Mouse (Mus musculus): ENCODE results near the gene Bbs10. TPM values are rescaled to one million over a fixed set of nuclear protein-coding genes. Genes with fewer than 3 reads are reported as not detected.
A peak's percentile ranks its signal among the peaks of the same experiment; 100 is the strongest.

Bbs10 gene
- polyA plus RNA-seq, 1 experiment from 2014 or later = 4.3 TPM

GRCm38 (mm10) chr10:111272905-111273304 is 25.6 kb upstream of the Bbs10 start:
- no peaks in the 10 kb centered on the region for H3K27me3 ChIP-seq (replicated peaks; ENCODE audit: control insufficient read depth, insufficient read depth, low read length)
- ATAC-seq (replicated peaks; ENCODE audit: low FRiP score) = no peak
- no peak overlapping the region for H3K27ac ChIP-seq (ENCODE audit: low read depth, low read length)
- no peaks in the 10 kb centered on the region for H3K4me1 ChIP-seq (replicated peaks; ENCODE audit: control insufficient read depth, insufficient read depth, low read length)
- no peak for DNase-seq (ENCODE audit: low spot score)
- peaks cover 6% of the 10 kb centered on the region; the same call in 1 of the 2 replicates for H3K36me3 ChIP-seq (ENCODE audit: control insufficient read depth, insufficient read depth, low read length)
- no peak overlapping the region for H3K4me2 ChIP-seq
- H3K9ac ChIP-seq (ENCODE audit: low read depth, low read length) = no peak overlapping the region
- no peaks in the 10 kb centered on the region for H3K9me3 ChIP-seq (ENCODE audit: control insufficient read depth, low read length)
- 74% methylated on average over 11 of the region's 11 CpGs for WGBS
- H3K4me3 ChIP-seq (ENCODE audit: low read depth, low read length) = no peak overlapping the region

DNA sequence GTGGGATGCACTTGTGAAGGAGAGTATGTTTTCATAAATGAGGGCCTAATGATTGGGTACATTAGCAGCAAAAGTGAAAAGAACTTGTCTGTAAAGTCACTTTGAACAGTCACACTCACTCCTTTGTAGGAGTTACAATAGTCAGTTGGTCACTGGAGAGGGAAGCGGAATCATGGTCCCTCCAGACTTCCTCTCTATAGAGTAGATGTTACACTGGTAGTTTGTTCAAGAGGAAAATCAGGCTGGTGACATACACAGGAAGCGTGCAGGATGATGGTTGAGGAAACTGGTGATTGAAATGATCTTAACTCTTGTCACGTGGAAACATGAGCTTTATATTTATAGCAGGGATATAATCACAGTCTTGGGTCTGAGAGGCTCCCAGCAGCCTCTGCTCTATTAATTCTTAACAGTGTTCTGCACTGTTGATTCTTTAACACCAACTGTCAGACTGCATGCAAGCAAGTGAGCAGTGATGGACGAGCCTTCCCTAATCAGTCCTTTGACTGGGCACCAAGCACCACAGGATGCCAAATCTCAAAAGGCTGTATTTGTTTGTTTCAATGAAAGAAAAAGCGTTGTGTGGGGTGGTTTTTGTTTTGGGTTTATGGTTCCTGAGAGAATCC is 24.9 kb upstream of the Bbs10 start:
- Histone ChIP-seq H3K27ac (ENCODE audit: low read depth, low read length) (no peak overlapping the region), H3K4me3 (ENCODE audit: low read depth, low read length) (no peak overlapping the region), H3K4me2 (no peak overlapping the region), H3K9ac (ENCODE audit: low read depth, low read length) (no peak overlapping the region), H3K27me3 (replicated peaks; ENCODE audit: control insufficient read depth, insufficient read depth, low read length) (no peaks in the 10 kb centered on the region), H3K4me1 (replicated peaks; ENCODE audit: control insufficient read depth, insufficient read depth, low read length) (no peaks in the 10 kb centered on the region), H3K36me3 (ENCODE audit: control insufficient read depth, insufficient read depth, low read length) (peaks cover 6% of the 10 kb centered on the region; the same call in 1 of the 2 replicates), H3K9me3 (ENCODE audit: control insufficient read depth, low read length) (no peaks in the 10 kb centered on the region)
- DNase-seq (ENCODE audit: low spot score) (no peak), ATAC-seq (replicated peaks; ENCODE audit: low FRiP score) (no peak)
- WGBS = 78% methylated on average over 5 of the region's 5 CpGs

DNA sequence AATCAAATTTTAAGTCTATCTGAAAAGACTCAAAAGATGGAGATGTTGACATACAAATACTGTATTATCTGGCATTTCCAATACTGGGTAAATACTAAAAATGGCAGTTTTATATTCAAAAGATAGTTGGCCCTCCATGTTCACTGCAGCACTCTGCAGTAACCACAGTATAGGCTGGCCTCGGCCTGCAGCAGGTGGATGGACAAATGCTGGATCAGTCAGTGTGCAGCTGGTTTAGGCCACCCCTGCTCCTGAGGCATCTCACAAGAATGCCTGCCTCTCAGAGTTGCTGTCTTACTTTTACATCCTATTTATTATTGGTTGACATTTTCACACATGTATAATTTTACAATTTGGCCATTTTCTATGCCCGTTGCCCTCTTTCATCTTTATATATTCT is 22.7 kb upstream of the Bbs10 start:
- Histone ChIP-seq H3K36me3 (ENCODE audit: control insufficient read depth, insufficient read depth, low read length) (peaks cover 8% of the 10 kb centered on the region; the same call in 1 of the 2 replicates), H3K27ac (ENCODE audit: low read depth, low read length) (no peak overlapping the region), H3K4me3 (ENCODE audit: low read depth, low read length) (no peak overlapping the region), H3K4me2 (no peak overlapping the region), H3K9me3 (ENCODE audit: control insufficient read depth, low read length) (no peaks in the 10 kb centered on the region), H3K27me3 (replicated peaks; ENCODE audit: control insufficient read depth, insufficient read depth, low read length) (no peaks in the 10 kb centered on the region), H3K9ac (ENCODE audit: low read depth, low read length) (no peak overlapping the region), H3K4me1 (replicated peaks; ENCODE audit: control insufficient read depth, insufficient read depth, low read length) (no peaks in the 10 kb centered on the region)
- no peak for DNase-seq (ENCODE audit: low spot score)
- no peak for ATAC-seq (replicated peaks; ENCODE audit: low FRiP score)
- 89% methylated on average over 2 of the region's 2 CpGs for WGBS

GRCm38 (mm10) chr10:111297631-111298030 is 848 bp upstream of the Bbs10 start:
- ATAC-seq (replicated peaks; ENCODE audit: low FRiP score) (no peak), DNase-seq (ENCODE audit: low spot score) (no peak)
- Histone ChIP-seq H3K27ac (ENCODE audit: low read depth, low read length) (no peak overlapping the region), H3K9ac (ENCODE audit: low read depth, low read length) (no peak overlapping the region), H3K4me3 (ENCODE audit: low read depth, low read length) (peak overlapping the region; percentile 83), H3K4me1 (replicated peaks; ENCODE audit: control insufficient read depth, insufficient read depth, low read length) (peaks cover 6% of the 10 kb centered on the region), H3K4me2 (peak overlapping the region; percentile 73), H3K27me3 (replicated peaks; ENCODE audit: control insufficient read depth, insufficient read depth, low read length) (no peaks in the 10 kb centered on the region), H3K36me3 (ENCODE audit: control insufficient read depth, insufficient read depth, low read length) (no peaks in the 10 kb centered on the region), H3K9me3 (ENCODE audit: control insufficient read depth, low read length) (no peaks in the 10 kb centered on the region)
- WGBS = 39% methylated on average over 6 of the region's 6 CpGs

GRCm38 (mm10) chr10:111299591-111299990 is 1.1 kb downstream of the Bbs10 start:
- H3K9me3 ChIP-seq (ENCODE audit: control insufficient read depth, low read length) = no peaks in the 10 kb centered on the region
- H3K4me1 ChIP-seq (replicated peaks; ENCODE audit: control insufficient read depth, insufficient read depth, low read length) = peaks cover 6% of the 10 kb centered on the region
- ATAC-seq (replicated peaks; ENCODE audit: low FRiP score) (no peak), DNase-seq (ENCODE audit: low spot score) (no peak)
- H3K36me3 ChIP-seq (ENCODE audit: control insufficient read depth, insufficient read depth, low read length) = no peaks in the 10 kb centered on the region
- H3K27me3 ChIP-seq (replicated peaks; ENCODE audit: control insufficient read depth, insufficient read depth, low read length) = no peaks in the 10 kb centered on the region
- no peak overlapping the region for H3K27ac ChIP-seq (ENCODE audit: low read depth, low read length)
- 87% methylated on average over 6 of the region's 6 CpGs for WGBS
- peak overlapping the region; percentile 73; the same call in 1 of the 2 replicates for H3K4me2 ChIP-seq
- H3K9ac ChIP-seq (ENCODE audit: low read depth, low read length) = peak overlapping the region; percentile 25; the same call in 1 of the 2 replicates
- no peak overlapping the region for H3K4me3 ChIP-seq (ENCODE audit: low read depth, low read length)

GRCm38 (mm10) chr10:111301041-111301440 is 2.6 kb downstream of the Bbs10 start:
- Histone ChIP-seq H3K4me3 (ENCODE audit: low read depth, low read length) (no peak overlapping the region), H3K36me3 (ENCODE audit: control insufficient read depth, insufficient read depth, low read length) (no peaks in the 10 kb centered on the region), H3K4me2 (no peak overlapping the region), H3K27ac (ENCODE audit: low read depth, low read length) (no peak overlapping the region), H3K4me1 (replicated peaks; ENCODE audit: control insufficient read depth, insufficient read depth, low read length) (peaks cover 6% of the 10 kb centered on the region), H3K9ac (ENCODE audit: low read depth, low read length) (no peak overlapping the region), H3K9me3 (ENCODE audit: control insufficient read depth, low read length) (no peaks in the 10 kb centered on the region), H3K27me3 (replicated peaks; ENCODE audit: control insufficient read depth, insufficient read depth, low read length) (no peaks in the 10 kb centered on the region)
- no peak for ATAC-seq (replicated peaks; ENCODE audit: low FRiP score)
- no peak for DNase-seq (ENCODE audit: low spot score)
- 91% methylated on average over 5 of the region's 5 CpGs for WGBS

GRCm38 (mm10) chr10:111302486-111302885 is 4.0 kb downstream of the Bbs10 start:
- Histone ChIP-seq H3K9me3 (ENCODE audit: control insufficient read depth, low read length) (no peaks in the 10 kb centered on the region), H3K36me3 (ENCODE audit: control insufficient read depth, insufficient read depth, low read length) (no peaks in the 10 kb centered on the region), H3K27ac (ENCODE audit: low read depth, low read length) (no peak overlapping the region), H3K27me3 (replicated peaks; ENCODE audit: control insufficient read depth, insufficient read depth, low read length) (no peaks in the 10 kb centered on the region), H3K4me3 (ENCODE audit: low read depth, low read length) (no peak overlapping the region), H3K4me2 (no peak overlapping the region), H3K9ac (ENCODE audit: low read depth, low read length) (no peak overlapping the region), H3K4me1 (replicated peaks; ENCODE audit: control insufficient read depth, insufficient read depth, low read length) (peaks cover 6% of the 10 kb centered on the region)
- no peak for ATAC-seq (replicated peaks; ENCODE audit: low FRiP score)
- DNase-seq (ENCODE audit: low spot score) = no peak
- 83% methylated on average over 6 of the region's 6 CpGs for WGBS

DNA sequence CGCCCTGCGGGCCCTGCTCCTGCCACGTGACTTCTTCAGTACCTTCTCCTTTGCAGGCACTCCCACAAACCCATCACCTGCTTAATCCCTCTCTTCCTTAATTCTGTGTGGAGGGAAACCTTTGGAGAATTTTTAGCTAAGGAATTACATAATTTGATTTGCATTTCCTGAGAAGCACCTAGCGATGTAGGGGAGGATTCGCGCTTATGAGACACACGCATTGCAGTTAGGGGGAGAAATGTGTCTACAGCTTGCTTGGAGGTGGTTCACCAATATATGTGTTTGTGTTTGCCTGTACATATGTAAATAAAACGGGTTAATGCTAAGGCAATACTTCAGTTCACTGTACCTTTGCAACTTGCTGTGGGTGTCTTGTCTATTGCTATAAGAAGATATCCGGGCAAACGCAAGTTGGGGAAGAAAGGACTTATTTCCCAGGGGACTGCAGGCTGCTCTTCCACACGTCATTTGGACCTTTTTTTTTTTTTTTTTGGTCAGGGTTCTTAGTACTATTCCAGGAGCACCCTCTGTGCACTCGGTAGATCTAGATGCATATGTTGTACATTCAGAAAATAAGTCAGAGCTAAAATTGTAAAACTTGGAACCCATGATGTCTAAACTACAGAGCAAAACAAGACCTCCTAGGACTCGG is 10.5 kb downstream of the Bbs10 start:
- Histone ChIP-seq H3K9ac (ENCODE audit: low read depth, low read length) (no peak overlapping the region), H3K9me3 (ENCODE audit: control insufficient read depth, low read length) (no peaks in the 10 kb centered on the region), H3K27me3 (replicated peaks; ENCODE audit: control insufficient read depth, insufficient read depth, low read length) (no peaks in the 10 kb centered on the region), H3K27ac (ENCODE audit: low read depth, low read length) (no peak overlapping the region), H3K4me2 (no peak overlapping the region), H3K36me3 (ENCODE audit: control insufficient read depth, insufficient read depth, low read length) (no peaks in the 10 kb centered on the region), H3K4me3 (ENCODE audit: low read depth, low read length) (no peak overlapping the region), H3K4me1 (replicated peaks; ENCODE audit: control insufficient read depth, insufficient read depth, low read length) (no peaks in the 10 kb centered on the region)
- no peak for DNase-seq (ENCODE audit: low spot score)
- WGBS = 88% methylated on average over 13 of the region's 13 CpGs
- no peak for ATAC-seq (replicated peaks; ENCODE audit: low FRiP score)

DNA sequence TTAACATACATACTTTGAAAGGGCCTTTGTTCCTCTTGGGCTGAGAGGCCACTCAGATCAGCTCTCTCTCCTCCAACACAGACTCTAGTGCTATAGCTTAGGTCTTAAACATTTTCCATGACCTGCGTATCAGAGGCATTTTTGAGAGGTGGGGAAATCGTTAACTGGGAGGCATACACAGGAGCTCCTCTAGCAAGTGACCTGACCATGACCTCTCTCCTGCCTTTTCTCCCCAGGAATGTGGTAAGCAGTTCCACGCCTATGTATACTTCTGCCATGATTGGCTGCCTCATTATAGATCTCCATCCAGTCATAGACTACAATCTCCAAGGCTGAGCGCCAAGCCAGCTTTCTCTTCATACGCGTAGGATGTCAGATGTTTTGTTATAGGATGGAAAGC is 14.8 kb downstream of the Bbs10 start:
- DNase-seq (ENCODE audit: low spot score) = peak; percentile 20
- Histone ChIP-seq H3K27ac (ENCODE audit: low read depth, low read length) (no peak overlapping the region), H3K4me2 (no peak overlapping the region), H3K4me3 (ENCODE audit: low read depth, low read length) (no peak overlapping the region), H3K27me3 (replicated peaks; ENCODE audit: control insufficient read depth, insufficient read depth, low read length) (0 out of 2 replicates have a peak, but pooled peaks cover 2% of the 10 kb centered on the region), H3K9me3 (ENCODE audit: control insufficient read depth, low read length) (no peaks in the 10 kb centered on the region), H3K4me1 (replicated peaks; ENCODE audit: control insufficient read depth, insufficient read depth, low read length) (no peaks in the 10 kb centered on the region), H3K9ac (ENCODE audit: low read depth, low read length) (no peak overlapping the region), H3K36me3 (ENCODE audit: control insufficient read depth, insufficient read depth, low read length) (no peaks in the 10 kb centered on the region)
- no peak for ATAC-seq (replicated peaks; ENCODE audit: low FRiP score)
- 76% methylated on average over 6 of the region's 6 CpGs for WGBS
